Mouse (Mus musculus): ENCODE measurements around the gene Rhoa. TPM values are rescaled to one million over a fixed set of nuclear protein-coding genes. Genes with fewer than 3 reads are reported as not detected.

Rhoa gene
- total and polyA plus RNA-seq, 3 experiments: 110 to 234 (median 216) TPM

- intact Hi-C loops (cut with DNase I): loop anchor here (1.0 to 2.0 kb wide), 2 partner anchors 7 to 31 kb away; partner anchors contain the start of gene Usp4
- Histone ChIP-seq H3K27me3 (ENCODE audit: control insufficient read depth, insufficient read depth, low read length) (no peaks in the 10 kb centered on the region), H3K4me1 (ENCODE audit: control insufficient read depth, insufficient read depth, low read length) (peaks cover 12% of the 10 kb centered on the region), H3K4me3 (peak overlapping the region; percentile 65), H3K36me3 (ENCODE audit: control insufficient read depth, insufficient read depth, low read length) (peaks cover 10% of the 10 kb centered on the region), H3K79me2 (replicated peaks; ENCODE audit: control insufficient read depth, insufficient read depth, low read length) (no peaks in the 10 kb centered on the region), H3K27ac (peak overlapping the region; percentile 96), H3K9ac (ENCODE audit: low read depth, low read length) (peak overlapping the region; percentile 90)
- DNase-seq: peak; percentile 45 to 46
- WGBS: 14% methylated on average over 20 of the region's 20 CpGs
- TF ChIP-seq POLR2A (IDR thresholded peaks at IDR 0.05; ENCODE audit: insufficient read depth, low read depth, low read length): no peak
- no peak for TF ChIP-seq CTCF (IDR thresholded peaks at IDR 0.05)
- TF ChIP-seq EP300 (IDR thresholded peaks at IDR 0.05; ENCODE audit: insufficient read depth, low read depth, low read length): no peak
These were observed 33.9 kb downstream of the Rhoa start for GRCm38 (mm10) chr9:108339886-108340257.

GRCm38 (mm10) chr9:108340258-108341138 lies 34.6 kb downstream of the Rhoa start:
- peak overlapping the region; percentile 65 for H3K4me3 ChIP-seq
- no peaks in the 10 kb centered on the region for H3K79me2 ChIP-seq (replicated peaks; ENCODE audit: control insufficient read depth, insufficient read depth, low read length)
- TF ChIP-seq EP300 (IDR thresholded peaks at IDR 0.05; ENCODE audit: insufficient read depth, low read depth, low read length): 0 out of 2 replicates have a peak, but pooled peaks have one; percentile 5
- no peak for TF ChIP-seq CTCF (IDR thresholded peaks at IDR 0.05)
- TF ChIP-seq POLR2A (IDR thresholded peaks at IDR 0.05; ENCODE audit: insufficient read depth, low read depth, low read length): 0 out of 2 replicates have a peak, but pooled peaks have one; percentile 47
- peaks cover 10% of the 10 kb centered on the region; the same call in 1 of the 2 replicates for H3K36me3 ChIP-seq (ENCODE audit: control insufficient read depth, insufficient read depth, low read length)
- intact Hi-C loops (cut with DNase I): no loop called here
- 40% methylated on average over 10 of the region's 10 CpGs for WGBS
- peak; percentile 33 to 56 for DNase-seq
- peaks cover 12% of the 10 kb centered on the region for H3K4me1 ChIP-seq (ENCODE audit: control insufficient read depth, insufficient read depth, low read length)
- no peaks in the 10 kb centered on the region for H3K27me3 ChIP-seq (ENCODE audit: control insufficient read depth, insufficient read depth, low read length)
- H3K9ac ChIP-seq (ENCODE audit: low read depth, low read length): peak overlapping the region; percentile 90
- H3K27ac ChIP-seq: peak overlapping the region; percentile 96

GRCm38 (mm10) chr9:108341139-108341475 lies 35.2 kb downstream of the Rhoa start:
- Histone ChIP-seq H3K9ac (ENCODE audit: low read depth, low read length) (no peak overlapping the region), H3K36me3 (ENCODE audit: control insufficient read depth, insufficient read depth, low read length) (peaks cover 10% of the 10 kb centered on the region; the same call in 1 of the 2 replicates), H3K4me3 (no peak overlapping the region), H3K27me3 (ENCODE audit: control insufficient read depth, insufficient read depth, low read length) (no peaks in the 10 kb centered on the region), H3K79me2 (replicated peaks; ENCODE audit: control insufficient read depth, insufficient read depth, low read length) (no peaks in the 10 kb centered on the region), H3K4me1 (ENCODE audit: control insufficient read depth, insufficient read depth, low read length) (peaks cover 13% of the 10 kb centered on the region), H3K27ac (peak overlapping the region; percentile 13; the same call in 1 of the 2 replicates)
- TF ChIP-seq EP300 (IDR thresholded peaks at IDR 0.05; ENCODE audit: insufficient read depth, low read depth, low read length): no peak
- TF ChIP-seq CTCF (IDR thresholded peaks at IDR 0.05): no peak
- no peak for TF ChIP-seq POLR2A (IDR thresholded peaks at IDR 0.05; ENCODE audit: insufficient read depth, low read depth, low read length)
- no peak for DNase-seq
- WGBS: 79% methylated on average over 5 of the region's 5 CpGs
- intact Hi-C loops (cut with DNase I): no loop called here

GRCm38 (mm10) chr9:108341801-108342200 lies 35.9 kb downstream of the Rhoa start:
- H3K4me3 ChIP-seq: no peak overlapping the region
- H3K9ac ChIP-seq (ENCODE audit: low read depth, low read length): no peak overlapping the region
- peaks cover 10% of the 10 kb centered on the region; the same call in 1 of the 2 replicates for H3K36me3 ChIP-seq (ENCODE audit: control insufficient read depth, insufficient read depth, low read length)
- TF ChIP-seq EP300 (IDR thresholded peaks at IDR 0.05; ENCODE audit: insufficient read depth, low read depth, low read length) (no peak), POLR2A (IDR thresholded peaks at IDR 0.05; ENCODE audit: insufficient read depth, low read depth, low read length) (no peak), CTCF (IDR thresholded peaks at IDR 0.05) (no peak)
- DNase-seq: no peak
- peaks cover 15% of the 10 kb centered on the region for H3K4me1 ChIP-seq (ENCODE audit: control insufficient read depth, insufficient read depth, low read length)
- no peaks in the 10 kb centered on the region for H3K79me2 ChIP-seq (replicated peaks; ENCODE audit: control insufficient read depth, insufficient read depth, low read length)
- H3K27ac ChIP-seq: peak overlapping the region; percentile 50; the same call in 1 of the 2 replicates
- H3K27me3 ChIP-seq (ENCODE audit: control insufficient read depth, insufficient read depth, low read length): no peaks in the 10 kb centered on the region
- intact Hi-C loops (cut with DNase I): no loop called here

- WGBS: 33% methylated on average over 5 of the region's 5 CpGs
- peak overlapping the region; percentile 60 for H3K27ac ChIP-seq
These were observed 36.4 kb downstream of the Rhoa start for GRCm38 (mm10) chr9:108342301-108342831.

More at GRCm38 (mm10) chr9:108342301-108342831, 36.4 kb downstream of the Rhoa start:
- H3K4me1 ChIP-seq (ENCODE audit: control insufficient read depth, insufficient read depth, low read length): peaks cover 15% of the 10 kb centered on the region
- H3K9ac ChIP-seq (ENCODE audit: low read depth, low read length): no peak overlapping the region
- no peak for DNase-seq
- H3K27me3 ChIP-seq (ENCODE audit: control insufficient read depth, insufficient read depth, low read length): no peaks in the 10 kb centered on the region
- peaks cover 10% of the 10 kb centered on the region; the same call in 1 of the 2 replicates for H3K36me3 ChIP-seq (ENCODE audit: control insufficient read depth, insufficient read depth, low read length)
- no peak overlapping the region for H3K4me3 ChIP-seq
- H3K79me2 ChIP-seq (replicated peaks; ENCODE audit: control insufficient read depth, insufficient read depth, low read length): no peaks in the 10 kb centered on the region
- intact Hi-C loops (cut with DNase I): no loop called here
- no peak for TF ChIP-seq EP300 (IDR thresholded peaks at IDR 0.05; ENCODE audit: insufficient read depth, low read depth, low read length)
- no peak for TF ChIP-seq POLR2A (IDR thresholded peaks at IDR 0.05; ENCODE audit: insufficient read depth, low read depth, low read length)
- no peak for TF ChIP-seq CTCF (IDR thresholded peaks at IDR 0.05)
